Mouse (Mus musculus): ENCODE data around the gene Ppia. TPM values are rescaled to one million over a fixed set of nuclear protein-coding genes. Genes with fewer than 3 reads are reported as not detected.
"Not testable (repeated sequence)": the region's sequence is repeated elsewhere in the genome, so short reads cannot be mapped to it uniquely, and the experiment has no call there.

The Ppia gene
- total RNA-seq, 2 experiments from 2014 or later, result 1,218 to 1,228 TPM

DNA sequence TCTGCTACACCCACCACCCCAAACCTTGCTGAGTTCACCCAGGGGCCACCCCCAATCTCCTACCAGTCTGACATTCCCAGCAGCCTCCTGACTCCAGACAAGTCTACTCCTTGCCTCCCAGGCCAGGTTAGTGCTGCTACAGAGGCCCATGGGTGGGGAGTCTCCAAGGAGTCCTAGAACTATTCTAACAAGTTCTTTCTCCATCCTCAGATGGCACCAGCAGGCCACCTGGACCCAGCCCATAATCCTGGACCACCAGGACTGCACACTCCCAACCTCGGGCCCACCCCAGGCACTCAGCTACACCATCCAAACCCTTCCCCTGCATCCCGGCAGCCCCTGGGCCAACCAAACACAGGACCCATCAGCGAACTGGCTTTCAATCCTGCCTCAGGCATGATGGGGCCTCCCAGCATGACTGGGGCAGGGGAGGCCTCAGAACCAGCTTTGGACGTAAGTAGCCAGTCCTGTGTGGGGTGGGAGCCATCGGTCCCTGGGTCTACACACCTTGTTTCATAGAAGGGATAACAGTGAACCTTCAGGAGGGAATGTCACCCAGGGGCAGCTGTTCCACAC lies 11.3 kb upstream of the Ppia start:
- peak in 1 of 2 experiments; percentile 8 for DNase-seq (ENCODE audit: low spot score in 2 of 2)

DNA sequence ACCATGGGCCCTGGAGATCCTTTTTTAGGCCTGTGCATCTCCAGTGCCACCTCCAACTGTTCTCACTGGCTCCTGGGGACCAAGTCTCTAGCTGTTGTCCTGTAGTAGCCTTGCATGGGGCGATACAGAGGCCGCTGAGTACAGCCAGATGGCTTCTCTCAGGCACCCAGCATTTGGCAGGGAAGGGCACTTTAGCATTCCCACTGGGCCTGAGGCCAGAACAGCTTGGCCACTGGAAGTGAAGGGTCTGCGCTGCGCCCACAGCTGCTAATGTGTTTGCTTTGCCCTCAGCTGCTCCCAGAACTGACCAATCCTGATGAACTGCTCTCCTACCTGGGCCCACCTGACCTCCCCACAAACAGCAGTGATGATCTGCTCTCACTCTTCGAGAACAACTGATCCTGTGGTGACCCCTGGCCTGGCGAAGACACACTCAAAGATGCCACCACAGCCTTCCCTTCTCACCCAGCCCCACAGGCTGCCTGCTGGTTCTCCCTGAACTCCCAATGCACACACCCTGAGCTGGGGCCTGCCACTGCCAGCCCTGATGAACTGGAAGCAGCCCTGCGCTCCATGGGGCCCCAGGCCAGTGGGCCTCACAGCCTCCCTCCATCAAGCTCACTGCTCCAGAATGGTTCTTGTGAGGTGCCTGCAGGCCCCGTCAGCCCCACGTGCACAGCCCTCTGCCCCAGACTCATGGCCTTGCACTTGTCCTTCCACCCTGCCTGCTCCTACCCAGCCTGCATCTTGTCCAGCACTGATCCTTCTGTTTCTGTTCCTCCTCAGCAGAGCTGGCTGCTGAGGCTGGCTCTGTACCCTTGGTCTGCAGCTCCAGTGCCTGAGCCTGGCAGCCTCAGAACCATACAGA lies 10.3 kb upstream of the Ppia start:
- peak in 1 of 2 experiments; percentile 57 for DNase-seq (ENCODE audit: low spot score in 2 of 2)

DNA sequence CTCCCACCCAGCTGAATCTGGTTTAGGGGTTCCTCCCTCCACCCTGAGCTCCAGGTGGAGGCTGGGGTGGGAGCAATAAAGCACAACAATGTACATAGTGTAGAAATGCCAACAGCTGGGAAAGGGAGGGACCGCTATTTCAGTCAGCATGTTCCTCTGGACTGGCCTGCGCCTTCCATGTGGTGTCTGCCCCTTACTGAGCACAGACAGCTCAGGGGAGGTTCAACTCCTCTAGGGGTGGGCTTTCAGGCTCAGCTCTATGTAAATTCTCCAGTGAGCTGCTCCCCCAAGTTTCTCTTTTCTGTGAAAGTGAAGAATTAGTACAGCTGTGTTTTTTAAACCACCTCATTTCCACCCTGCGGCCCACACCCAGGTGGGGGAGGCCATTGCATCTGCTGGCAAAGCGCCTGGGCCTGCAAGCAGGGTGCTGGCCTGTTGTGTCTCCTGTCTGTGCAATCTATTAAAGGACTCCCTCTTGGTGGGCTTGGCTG lies 9.6 kb upstream of the Ppia start:
- peak in 1 of 2 experiments; percentile 59 for DNase-seq (ENCODE audit: low spot score in 2 of 2)

DNA sequence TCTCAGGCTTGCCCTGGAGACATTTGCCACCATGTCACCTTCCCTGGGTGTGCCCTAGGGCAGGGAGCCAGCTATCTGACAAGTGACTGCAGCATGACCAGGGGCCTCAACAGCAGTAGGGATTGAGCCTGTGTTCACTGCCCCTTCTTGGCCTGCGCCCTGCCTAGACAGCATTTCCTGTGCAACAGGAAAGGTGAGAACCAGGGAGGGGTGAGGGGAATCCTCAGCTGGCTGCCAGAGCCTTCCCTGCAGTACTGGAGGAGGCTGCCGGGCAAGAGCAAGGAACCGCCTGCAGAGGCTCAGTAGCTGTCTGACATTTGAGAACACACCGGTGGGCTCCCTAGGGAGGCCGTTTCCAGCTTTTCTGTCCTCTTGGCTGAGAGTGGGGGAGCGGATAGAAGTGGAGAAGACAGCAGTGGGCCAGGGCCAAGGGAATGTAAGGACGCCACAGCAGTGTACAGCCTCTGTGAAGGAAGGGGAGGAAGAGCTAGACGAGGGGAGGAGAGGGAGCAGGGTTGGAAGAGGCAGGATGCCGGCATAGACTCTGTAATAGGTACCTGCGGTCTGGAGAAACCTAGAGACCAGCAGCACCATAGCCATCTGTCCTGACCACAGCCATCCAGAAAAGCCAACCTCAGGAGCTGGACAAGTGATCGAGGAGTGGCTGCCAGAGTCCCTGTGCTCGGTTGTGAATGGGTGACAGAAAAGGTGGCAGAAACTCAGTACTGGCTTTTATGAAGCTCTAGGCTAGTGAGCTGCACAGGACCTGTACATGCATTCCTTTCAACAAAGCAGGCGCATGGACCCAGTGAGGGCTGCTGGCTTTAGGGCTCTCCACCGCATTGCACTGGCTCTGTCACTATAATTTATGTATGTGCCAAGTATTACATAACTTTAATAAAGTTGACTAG lies 8.7 kb upstream of the Ppia start:
- peak; percentile 44 to 60 for DNase-seq (ENCODE audit: low spot score in 2 of 2)

DNA sequence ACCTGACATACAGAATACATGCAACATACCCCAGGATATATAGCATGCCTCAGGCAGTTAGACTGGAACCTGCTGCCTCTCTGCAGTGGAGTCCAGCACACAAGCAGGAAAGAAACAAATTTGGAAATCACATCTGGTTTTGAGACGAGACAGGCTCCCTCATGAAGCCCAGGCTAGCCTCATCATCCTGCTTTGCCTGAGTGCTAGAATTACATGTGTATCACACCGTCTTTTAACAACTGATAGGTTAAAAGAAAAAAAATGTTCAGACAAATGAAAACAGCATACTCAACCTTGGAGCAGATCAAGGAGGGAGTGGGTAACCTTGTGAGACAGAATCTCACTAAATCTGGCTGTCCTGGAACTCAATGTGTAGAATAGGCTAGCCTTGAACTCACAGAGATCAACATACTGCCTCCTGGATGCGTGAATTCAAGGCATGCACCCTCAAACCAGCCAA lies 8.1 kb upstream of the Ppia start:
- DNase-seq (ENCODE audit: low spot score in 2 of 2), result no peak

DNA sequence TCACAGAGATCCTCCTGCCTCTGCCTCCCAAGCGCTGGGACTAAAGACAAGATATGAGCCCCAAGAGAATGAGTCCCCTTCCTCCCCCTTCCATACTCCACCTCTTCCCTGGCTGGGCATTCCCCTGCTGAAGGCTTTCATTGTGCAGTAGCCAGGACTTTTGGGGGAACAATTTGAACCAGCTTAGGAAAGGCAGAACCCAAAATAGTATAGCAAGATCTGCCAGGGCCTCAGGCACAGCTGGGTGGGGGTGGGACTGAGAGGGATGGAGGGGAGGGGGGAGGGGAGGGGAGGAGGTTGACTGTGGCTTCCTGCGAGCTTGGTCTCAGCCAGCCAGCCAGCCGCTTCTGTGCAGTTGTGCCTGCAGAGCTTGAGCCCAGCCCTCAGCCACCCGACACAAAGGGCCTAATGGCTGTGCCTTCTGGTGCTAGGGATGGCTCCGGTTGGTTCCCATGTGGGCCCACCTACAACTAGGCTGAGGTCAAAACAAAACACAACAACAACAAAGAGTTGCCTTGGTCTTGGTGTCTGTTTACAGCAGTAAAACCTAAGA lies 5.1 kb upstream of the Ppia start:
- no peak for DNase-seq (ENCODE audit: low spot score in 2 of 2)

DNA sequence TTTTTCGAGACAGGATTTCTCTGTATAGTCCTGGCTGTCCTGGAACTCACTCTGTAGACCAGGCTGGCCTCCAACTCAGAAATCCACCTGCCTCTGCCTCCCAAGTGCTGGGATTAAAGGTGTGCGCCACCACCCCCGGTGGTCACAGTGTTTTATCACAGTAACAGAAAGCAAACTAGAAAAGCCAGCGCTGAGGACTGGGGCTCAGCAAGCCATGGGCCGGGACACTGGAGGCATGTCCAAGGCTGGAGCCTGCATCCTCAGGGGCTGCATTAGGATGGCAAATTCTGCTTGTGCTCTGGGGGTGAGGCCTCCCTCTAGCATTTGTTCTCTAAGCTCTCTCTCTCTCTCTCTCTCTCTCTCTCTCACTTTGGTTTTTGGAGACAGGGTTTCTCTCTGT lies 4.5 kb upstream of the Ppia start:
- DNase-seq (ENCODE audit: low spot score in 2 of 2), result not testable (repeated sequence)

DNA sequence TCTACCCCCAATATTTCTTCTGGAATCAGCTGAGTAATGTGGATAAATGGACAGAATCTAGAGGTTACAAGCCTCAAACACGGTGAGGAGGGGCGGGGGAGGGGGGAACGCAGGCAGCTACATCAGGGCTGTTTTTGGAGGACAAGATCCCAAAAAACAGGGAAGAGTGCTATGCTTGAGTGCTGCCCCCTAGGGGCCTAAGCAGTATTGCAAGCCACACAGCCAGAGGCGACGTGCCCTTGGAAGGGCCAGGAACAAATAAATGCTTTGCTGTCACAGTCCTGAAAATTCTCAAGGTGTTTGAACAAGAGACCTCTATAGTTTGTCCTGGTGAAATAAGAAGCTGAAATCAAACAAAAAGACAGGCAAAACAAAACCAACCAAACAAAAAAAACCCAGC lies 3.6 kb upstream of the Ppia start:
- peak; percentile 76 to 81 for DNase-seq (ENCODE audit: low spot score in 2 of 2)

DNA sequence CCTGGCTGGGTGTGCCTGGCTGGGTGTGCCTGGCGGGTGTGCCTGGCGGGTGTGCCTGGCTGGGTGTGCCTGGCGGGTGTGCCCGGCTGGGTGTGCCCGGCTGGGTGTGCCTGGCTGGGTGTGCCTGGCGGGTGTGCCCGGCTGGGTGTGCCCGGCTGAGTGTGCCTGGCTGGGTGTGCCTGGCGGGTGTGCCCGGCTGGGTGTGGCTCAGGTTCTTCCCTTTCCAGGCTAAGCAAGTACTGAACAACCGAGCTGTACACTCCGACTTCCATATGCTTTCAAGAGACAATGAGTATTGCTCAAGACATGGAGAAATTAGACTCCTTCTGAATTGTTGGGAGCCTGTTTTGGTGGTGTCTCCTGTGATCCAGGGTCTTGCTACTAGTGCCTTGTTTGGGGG lies 2.0 kb upstream of the Ppia start:
- no peak for DNase-seq (ENCODE audit: low spot score in 2 of 2)

DNA sequence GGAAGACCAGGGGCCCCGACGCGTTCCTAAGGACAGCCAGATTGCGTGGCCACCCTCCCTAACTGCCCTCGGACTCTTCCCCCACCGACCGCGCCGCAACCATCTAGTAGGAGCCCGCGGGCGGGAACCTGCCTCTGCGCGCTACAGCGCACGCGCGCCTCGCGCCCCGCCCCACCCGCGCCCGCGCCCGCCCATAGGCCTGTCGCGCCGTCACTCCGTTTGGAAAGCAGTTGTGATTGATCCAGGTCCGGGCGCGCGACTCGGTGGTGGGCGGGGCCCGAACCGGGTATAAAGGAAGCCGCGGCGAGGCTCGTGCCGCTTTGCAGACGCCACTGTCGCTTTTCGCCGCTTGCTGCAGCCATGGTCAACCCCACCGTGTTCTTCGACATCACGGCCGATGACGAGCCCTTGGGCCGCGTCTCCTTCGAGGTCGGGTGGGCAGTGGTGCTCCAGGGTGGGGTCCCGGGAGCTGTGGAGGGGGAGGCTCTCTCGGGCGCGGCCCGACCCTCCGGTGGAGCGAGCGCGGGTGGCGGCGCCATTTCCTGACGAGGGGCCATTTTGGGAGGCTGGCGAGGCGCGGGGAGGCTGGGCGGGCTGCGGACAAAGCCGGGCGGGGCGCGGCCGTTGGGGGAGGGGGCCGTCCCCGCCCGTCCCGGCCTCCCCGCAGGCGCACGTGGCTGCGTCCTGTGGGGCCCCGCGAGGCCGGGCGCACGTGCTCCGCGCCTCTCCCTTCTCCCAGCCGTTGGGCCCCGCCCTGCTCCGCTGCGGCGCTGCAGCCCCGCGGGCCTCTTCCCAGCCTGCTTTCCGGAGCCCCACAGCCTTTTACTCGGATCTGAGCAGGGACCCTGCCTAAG lies 535 bp downstream of the Ppia start:
- DNase-seq (ENCODE audit: low spot score in 2 of 2), result peak; percentile 99

DNA sequence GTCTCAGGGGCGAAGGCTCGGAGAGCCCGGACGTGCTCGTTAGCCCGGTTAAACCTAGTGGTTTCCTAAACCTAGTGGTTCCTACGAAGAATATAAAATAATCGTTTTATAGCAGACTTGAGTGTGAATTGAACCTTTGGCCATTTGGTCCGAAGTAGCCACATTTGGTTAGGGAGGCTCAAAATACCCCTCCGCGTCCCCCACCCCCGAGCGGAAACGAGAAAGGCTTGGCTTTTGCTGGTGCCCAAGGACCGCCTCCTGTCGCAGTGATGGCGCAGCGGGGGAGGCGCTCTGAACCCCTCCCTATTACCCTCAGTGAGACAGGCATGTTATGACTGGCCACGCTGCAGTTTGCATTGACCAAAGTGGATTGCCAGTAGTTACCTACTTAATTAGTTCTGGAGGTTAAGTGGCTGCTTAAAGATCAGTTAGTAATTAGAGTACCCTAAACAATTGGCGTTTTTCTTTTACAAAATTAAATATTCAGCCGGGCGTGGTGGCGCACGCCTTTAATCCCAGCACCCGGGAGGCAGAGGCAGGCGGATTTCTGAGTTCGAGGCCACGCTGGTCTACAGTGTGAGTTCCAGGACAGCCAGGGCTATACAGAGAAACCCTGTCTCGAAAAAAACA lies 1.3 kb downstream of the Ppia start:
- DNase-seq (ENCODE audit: low spot score in 2 of 2), result peak; percentile 67 to 82

DNA sequence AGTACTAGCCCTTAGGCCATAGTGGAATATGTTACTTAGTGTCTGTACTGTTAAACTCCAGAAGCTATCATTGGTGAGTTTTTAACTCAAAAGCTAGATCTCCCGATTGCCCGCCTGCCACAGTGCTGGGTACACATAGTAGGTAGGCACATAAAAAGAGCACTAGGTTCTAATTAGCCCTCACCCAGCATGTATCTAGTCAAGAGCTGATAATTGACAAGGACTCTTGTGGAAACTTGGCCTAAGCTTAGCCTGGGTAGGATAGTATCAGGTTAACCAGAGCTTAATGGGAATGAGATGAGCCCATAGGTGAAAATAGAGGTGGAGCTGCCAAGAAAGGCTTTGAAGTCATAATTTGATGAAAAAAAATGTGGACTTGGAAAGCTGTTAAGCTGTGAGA lies 1.8 kb downstream of the Ppia start:
- no peak for DNase-seq (ENCODE audit: low spot score in 2 of 2)

DNA sequence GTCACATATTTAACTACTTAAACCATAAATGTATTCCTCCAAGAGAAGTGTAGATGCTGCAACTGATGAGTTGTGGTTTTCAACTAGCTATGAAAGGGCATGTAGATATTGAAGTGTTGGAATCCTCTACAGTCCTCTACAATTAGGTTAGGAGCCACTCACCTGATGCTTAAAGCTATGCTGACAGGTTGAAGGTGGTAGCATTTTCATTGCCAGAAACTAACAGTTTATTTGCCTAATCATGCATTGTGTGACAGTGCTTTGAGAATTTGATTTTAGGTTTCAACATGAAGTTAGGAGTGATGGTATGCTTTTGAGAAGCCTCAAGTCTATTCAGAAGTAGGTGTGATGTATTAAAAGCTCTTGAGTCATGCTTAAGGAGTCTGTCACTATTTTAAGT lies 2.2 kb downstream of the Ppia start:
- no peak for DNase-seq (ENCODE audit: low spot score in 2 of 2)

DNA sequence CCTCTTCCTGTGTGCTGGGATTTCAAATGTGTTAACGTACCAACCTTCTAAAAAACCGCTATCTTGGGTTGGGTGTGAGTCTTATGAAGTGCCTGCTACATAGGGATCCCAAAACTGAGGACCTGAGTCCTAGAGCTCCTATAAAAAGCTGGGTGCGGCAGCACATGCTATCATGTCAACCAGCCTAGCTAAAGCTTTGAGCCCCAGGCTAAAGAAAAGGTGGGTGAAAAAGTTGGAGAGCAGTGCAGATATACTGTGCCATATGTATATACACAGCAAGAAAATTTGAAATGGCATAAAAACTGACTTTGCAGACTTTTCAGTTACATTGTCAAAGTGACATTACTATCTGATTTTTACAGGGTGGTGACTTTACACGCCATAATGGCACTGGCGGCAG lies 3.5 kb downstream of the Ppia start:
- DNase-seq (ENCODE audit: low spot score in 2 of 2), result no peak

DNA sequence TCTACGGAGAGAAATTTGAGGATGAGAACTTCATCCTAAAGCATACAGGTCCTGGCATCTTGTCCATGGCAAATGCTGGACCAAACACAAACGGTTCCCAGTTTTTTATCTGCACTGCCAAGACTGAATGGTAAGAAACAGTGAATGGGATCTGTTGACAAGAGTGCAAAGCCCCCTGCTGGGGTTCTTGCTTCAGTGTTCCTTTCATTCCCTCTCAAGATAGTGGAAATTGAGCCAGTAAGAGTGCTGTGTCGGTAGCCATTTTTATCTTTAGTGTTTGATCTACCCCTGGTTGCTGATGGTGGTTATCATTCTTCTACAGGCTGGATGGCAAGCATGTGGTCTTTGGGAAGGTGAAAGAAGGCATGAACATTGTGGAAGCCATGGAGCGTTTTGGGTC lies 3.9 kb downstream of the Ppia start:
- not testable (repeated sequence) for DNase-seq (ENCODE audit: low spot score in 2 of 2)

DNA sequence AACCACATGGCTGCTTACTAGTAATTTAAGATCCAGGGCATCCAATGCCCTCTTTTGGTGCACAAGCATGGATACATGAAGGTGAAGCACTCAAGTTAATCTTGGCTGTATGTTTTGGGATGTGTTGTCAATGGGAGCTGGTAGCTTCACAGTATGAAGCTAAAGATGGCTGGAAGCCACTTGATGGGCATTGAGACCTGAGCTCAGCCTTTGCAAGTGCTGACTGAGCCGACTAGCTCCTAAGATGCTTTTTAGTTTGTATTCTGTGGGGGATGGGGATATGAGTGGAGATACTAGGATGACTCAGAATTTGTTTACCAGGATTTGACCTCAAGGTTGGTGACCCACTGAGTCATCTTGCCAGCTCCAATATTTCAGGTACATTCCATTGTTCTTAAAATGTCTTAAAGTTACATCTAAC lies 5.0 kb downstream of the Ppia start:
- no peak for DNase-seq (ENCODE audit: low spot score in 2 of 2)

DNA sequence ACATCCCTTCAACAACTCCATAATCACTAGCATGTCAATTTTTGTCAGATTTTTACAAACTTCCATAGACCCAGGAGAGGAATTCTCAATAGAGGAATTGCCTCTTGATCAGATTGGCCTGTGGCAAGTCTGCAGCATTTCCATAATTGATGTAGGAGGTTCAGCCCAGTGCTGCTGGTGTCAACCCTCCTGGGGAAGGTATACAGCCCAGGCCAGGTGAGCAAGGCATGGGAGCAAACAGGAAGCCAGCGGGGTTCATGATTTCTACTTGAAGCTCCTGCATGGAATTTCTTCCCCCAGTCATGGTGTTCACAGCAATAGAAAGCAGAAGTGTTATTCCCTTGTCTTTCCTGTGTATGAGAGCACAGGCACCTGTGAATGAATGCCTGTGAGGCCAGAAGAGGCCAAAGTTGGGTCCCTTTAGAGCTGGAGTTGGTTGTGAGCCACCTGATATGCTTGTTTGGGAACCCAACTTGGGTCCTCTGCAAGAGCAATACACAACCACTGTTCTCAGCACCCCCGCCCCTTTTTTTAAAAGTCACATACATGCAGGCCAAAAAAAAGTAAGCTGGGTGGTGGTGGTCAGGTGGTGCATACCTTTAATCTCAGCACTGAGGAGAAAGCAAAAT lies 5.6 kb downstream of the Ppia start:
- DNase-seq (ENCODE audit: low spot score in 2 of 2), result no peak

DNA sequence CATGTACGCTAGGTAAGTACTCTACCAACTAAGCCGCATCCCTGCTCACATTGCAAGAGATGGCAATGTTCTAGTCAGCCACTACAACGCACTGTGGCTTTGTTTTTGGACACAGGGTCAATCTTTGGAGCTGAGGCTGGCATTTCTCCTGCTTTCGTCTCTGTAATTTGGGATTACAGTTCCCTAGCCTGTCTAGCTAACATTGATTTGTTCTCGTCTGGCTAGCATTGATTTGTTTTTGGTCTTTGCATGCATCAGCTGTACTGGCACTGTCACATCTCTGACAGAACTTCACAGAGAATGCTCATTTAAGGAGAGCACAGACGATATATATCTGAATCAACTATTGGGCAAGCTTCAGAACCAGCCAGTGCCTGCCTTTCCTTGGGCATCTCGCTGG lies 14.9 kb downstream of the Ppia start:
- no peak for DNase-seq (ENCODE audit: low spot score in 2 of 2)

DNA sequence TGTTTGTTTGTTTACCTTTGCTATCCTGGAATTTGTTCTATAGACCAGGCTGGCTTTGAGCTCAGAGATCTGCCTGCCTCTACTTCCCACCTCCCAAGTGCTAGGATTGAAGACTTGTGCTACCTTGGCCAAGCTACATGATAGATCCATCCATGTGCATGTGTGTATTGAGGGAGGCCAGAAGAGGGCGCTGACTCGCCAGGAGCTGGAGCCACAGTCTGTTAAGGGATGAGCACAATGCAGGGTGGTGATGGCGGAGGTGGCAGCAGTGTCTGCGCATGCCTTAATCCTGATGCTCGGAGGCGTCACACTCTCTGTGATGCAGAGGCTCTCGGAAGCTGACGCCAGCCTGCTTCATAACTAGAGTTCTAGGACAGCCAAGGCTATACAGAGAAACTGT lies 21.2 kb downstream of the Ppia start:
- peak in 1 of 2 experiments; percentile 51 for DNase-seq (ENCODE audit: low spot score in 2 of 2)
